Mouse (Mus musculus) intestine, embryonic 16.5 days (tissue): ENCODE results near the gene Dbndd1. TPM values are rescaled to one million over a fixed set of nuclear protein-coding genes. Genes with fewer than 3 reads are reported as not detected.
A peak's percentile ranks its signal among the peaks of the same experiment; 100 is the strongest.
"Not testable (repeated sequence)": the region's sequence is repeated elsewhere in the genome, so short reads cannot be mapped to it uniquely, and the experiment has no call there.

ENCODE experiments used
- ATAC-seq: fragments of 200-750 bp; cut with Nextera tagmentation; 2 replicates; pipeline ENCODE4 v1.8.0; 2017; ENCODE audit warnings: moderate TSS enrichment, moderate library complexity
- H3K27ac ChIP-seq: fragments of 300-500 bp; sonication (generic); 2 replicates; pipeline ENCODE4 v1.5.1; 2014; ENCODE audit warnings: mild to moderate bottlenecking, low read length
- H3K27me3 ChIP-seq: fragments of 300-500 bp; sonication (generic); replicated peaks from 2 replicates; pipeline ENCODE4 v1.6.1; 2014; ENCODE audit warnings: low read length, control low read depth, mixed read lengths; ENCODE audit not compliant: control insufficient read depth, insufficient read depth
- H3K36me3 ChIP-seq: fragments of 300-500 bp; sonication (generic); 2 replicates; pipeline ENCODE4 v1.6.1; 2014; ENCODE audit warnings: low read length, control low read depth; ENCODE audit not compliant: control insufficient read depth, insufficient read depth
- H3K4me1 ChIP-seq: fragments of 300-500 bp; sonication (generic); 2 replicates; pipeline ENCODE4 v1.6.1; 2014; ENCODE audit warnings: low read length, control low read depth, mixed read lengths; ENCODE audit not compliant: control insufficient read depth, insufficient read depth
- H3K4me2 ChIP-seq: fragments of 300-500 bp; sonication (generic); 2 replicates; pipeline ENCODE4 v1.6.1; 2014; ENCODE audit warnings: low read depth, low read length, control low read depth
- H3K4me3 ChIP-seq: fragments of 300-500 bp; sonication (generic); 2 replicates; pipeline ENCODE4 v1.5.1; 2014; ENCODE audit warnings: mild to moderate bottlenecking, low read length
- H3K9ac ChIP-seq: fragments of 300-500 bp; sonication (generic); 2 replicates; pipeline ENCODE4 v1.6.1; 2014; ENCODE audit warnings: low read depth, low read length
- H3K9me3 ChIP-seq: fragments of 300-500 bp; sonication (generic); 2 replicates; pipeline ENCODE4 v1.6.1; 2016; ENCODE audit warnings: low read length, control low read depth; ENCODE audit not compliant: control insufficient read depth
- WGBS: fragments of 180-500 bp; shearing (Covaris S2); extraction: QIAGEN DNeasy Blood & Tissue Kit; methylation state at CpG from one replicate; pipeline ENCODE4 v1.1.7; 2014; 5-methylcytosine and 5-hydroxymethylcytosine counted together
- polyA plus RNA-seq: library from polyadenylated mRNA; unstranded; fragments of >200 nt; fragmentation: Nextera tagmentation; extraction: Ambion mirVana; gene quantifications from 2 replicates; pipeline ENCODE4 v1.2.1, GENCODE M21; 2015

The Dbndd1 gene
- polyA plus RNA-seq: 2.6 and 2.8 TPM in 2 replicates

- Histone ChIP-seq H3K36me3 (no peaks in the 10 kb centered on the region), H3K9me3 (no peaks in the 10 kb centered on the region), H3K27ac (no peak within 1 kb of the TSS), H3K4me1 (peaks cover 17% of the 10 kb centered on the region), H3K4me3 (peak within 1 kb of the TSS; percentile 66), H3K4me2 (peak within 1 kb of the TSS; percentile 99), H3K9ac (peak within 1 kb of the TSS; percentile 58), H3K27me3 (peaks cover 30% of the 10 kb centered on the region)
- under 1% methylated on average over 57 of the region's 63 CpGs for WGBS
- peak; percentile 21; the same call in 1 of the 2 replicates for ATAC-seq
Measured at GRCm38 (mm10) chr8:123514781-123515539, at the start of gene Dbndd1. Dbndd1 (minus strand) TSS chr8:123515463.

GRCm38 (mm10) chr8:123564221-123564620, 49.0 kb upstream of the Dbndd1 start:
- not testable (repeated sequence) for H3K27ac ChIP-seq, H3K4me3 ChIP-seq, H3K4me1 ChIP-seq, H3K4me2 ChIP-seq, H3K9me3 ChIP-seq, H3K9ac ChIP-seq, H3K27me3 ChIP-seq, ATAC-seq, H3K36me3 ChIP-seq
- WGBS: no CpG with 5 or more reads among the region's 45 CpGs

- not testable (repeated sequence) for H3K9me3 ChIP-seq, H3K27ac ChIP-seq, H3K27me3 ChIP-seq, ATAC-seq, H3K4me3 ChIP-seq, H3K36me3 ChIP-seq, H3K4me1 ChIP-seq, H3K4me2 ChIP-seq, H3K9ac ChIP-seq
- 79% methylated on average over 6 of the region's 14 CpGs for WGBS
Measured at GRCm38 (mm10) chr8:123537641-123538040, 22.4 kb upstream of the Dbndd1 start.

GRCm38 (mm10) chr8:123536990-123537380, 21.7 kb upstream of the Dbndd1 start:
- no peak overlapping the region for H3K4me2 ChIP-seq
- no peaks in the 10 kb centered on the region for H3K9me3 ChIP-seq
- H3K4me1 ChIP-seq: no peaks in the 10 kb centered on the region
- H3K27me3 ChIP-seq: no peaks in the 10 kb centered on the region; the same call in 1 of the 2 replicates
- no peak overlapping the region for H3K4me3 ChIP-seq
- no peak overlapping the region for H3K9ac ChIP-seq
- peaks cover 3% of the 10 kb centered on the region; the same call in 1 of the 2 replicates for H3K36me3 ChIP-seq
- whole genome bisulfite sequencing: 32% methylated on average over 10 of the region's 10 CpGs
- H3K27ac ChIP-seq: no peak overlapping the region
- ATAC-seq: no peak

- Histone ChIP-seq H3K36me3 (peaks cover 3% of the 10 kb centered on the region; the same call in 1 of the 2 replicates), H3K27me3 (no peaks in the 10 kb centered on the region; the same call in 1 of the 2 replicates), H3K27ac (no peak overlapping the region), H3K9ac (no peak overlapping the region), H3K4me3 (no peak overlapping the region), H3K4me2 (no peak overlapping the region), H3K4me1 (no peaks in the 10 kb centered on the region), H3K9me3 (no peaks in the 10 kb centered on the region)
- ATAC-seq: no peak
- 88% methylated on average over 9 of the region's 9 CpGs for WGBS
Measured at GRCm38 (mm10) chr8:123536242-123536989, 21.2 kb upstream of the Dbndd1 start.

- no peak for ATAC-seq
- Histone ChIP-seq H3K4me3 (no peak overlapping the region), H3K9me3 (no peaks in the 10 kb centered on the region), H3K4me2 (no peak overlapping the region), H3K27ac (no peak overlapping the region), H3K9ac (no peak overlapping the region), H3K4me1 (no peaks in the 10 kb centered on the region), H3K27me3 (no peaks in the 10 kb centered on the region), H3K36me3 (peaks cover 26% of the 10 kb centered on the region)
- WGBS: 89% methylated on average over 25 of the region's 25 CpGs
Measured at GRCm38 (mm10) chr8:123527720-123528489, 12.6 kb upstream of the Dbndd1 start.

GRCm38 (mm10) chr8:123520048-123520447, 4.8 kb upstream of the Dbndd1 start:
- 94% methylated on average over 1 of the region's 1 CpGs for WGBS
- not testable (repeated sequence) for ATAC-seq, H3K4me2 ChIP-seq

GRCm38 (mm10) chr8:123518667-123519066, 3.4 kb upstream of the Dbndd1 start, which contains the start of gene Gas8:
Gas8 (plus strand) TSS chr8:123518834.
- Histone ChIP-seq H3K36me3 (no peaks in the 10 kb centered on the region), H3K27me3 (peaks cover 22% of the 10 kb centered on the region), H3K4me1 (peaks cover 17% of the 10 kb centered on the region), H3K9ac (peak within 1 kb of the TSS; percentile 66), H3K9me3 (no peaks in the 10 kb centered on the region), H3K4me3 (peak within 1 kb of the TSS; percentile 65), H3K4me2 (peak within 1 kb of the TSS; percentile 70), H3K27ac (no peak within 1 kb of the TSS)
- ATAC-seq: peak; percentile 97
- under 1% methylated on average over 20 of the region's 20 CpGs for WGBS

More at GRCm38 (mm10) chr8:123520048-123520447, 4.8 kb upstream of the Dbndd1 start:
- not testable (repeated sequence) for H3K27ac ChIP-seq, H3K36me3 ChIP-seq, H3K4me1 ChIP-seq, H3K27me3 ChIP-seq, H3K9ac ChIP-seq, H3K4me3 ChIP-seq, H3K9me3 ChIP-seq

GRCm38 (mm10) chr8:123518172-123518571, 2.9 kb upstream of the Dbndd1 start:
- peak; percentile 2; the same call in 1 of the 2 replicates for ATAC-seq
- Histone ChIP-seq H3K9me3 (no peaks in the 10 kb centered on the region), H3K4me3 (peak overlapping the region; percentile 65)

More at GRCm38 (mm10) chr8:123518172-123518571, 2.9 kb upstream of the Dbndd1 start:
- Histone ChIP-seq H3K9ac (no peak overlapping the region), H3K27ac (no peak overlapping the region), H3K27me3 (peaks cover 23% of the 10 kb centered on the region), H3K4me2 (peak overlapping the region; percentile 43), H3K4me1 (peaks cover 17% of the 10 kb centered on the region), H3K36me3 (no peaks in the 10 kb centered on the region)
- 35% methylated on average over 10 of the region's 10 CpGs for WGBS
